Mouse (Mus musculus) heart, postnatal 0 days (tissue): ENCODE measurements around the gene B3gnt7.

Source experiments
- CTCF ChIP-seq: IDR thresholded peaks from 2 replicates; pipeline ENCODE4 v1.5.1; 2016; ENCODE audit warnings: antibody characterized with exemption, control low read depth, low read depth
- EP300 ChIP-seq: IDR thresholded peaks from 2 replicates; pipeline ENCODE4 v1.6.1; 2016; ENCODE audit warnings: antibody characterized with exemption, low read depth

- TF ChIP-seq CTCF (no peak), EP300 (no peak)
Measured at GRCm38 (mm10) chr1:86311467-86312005, 8.9 kb downstream of the B3gnt7 start.
